Mouse (Mus musculus): ENCODE measurements at regions not wholly inside any gene's neighbourhood (a gene's known extent, or its start where the extent isn't known, plus 50 kb on each side); places are given as distances from the start of the nearest gene placed in this dataset.

GRCm38 (mm10) chr15:60677397-60677796 is 176.2 kb downstream of the Fam84b start:
- no peak for TF ChIP-seq GATA4 (IDR thresholded peaks at IDR 0.05; ENCODE audit: insufficient replicate concordance, low read length)

DNA sequence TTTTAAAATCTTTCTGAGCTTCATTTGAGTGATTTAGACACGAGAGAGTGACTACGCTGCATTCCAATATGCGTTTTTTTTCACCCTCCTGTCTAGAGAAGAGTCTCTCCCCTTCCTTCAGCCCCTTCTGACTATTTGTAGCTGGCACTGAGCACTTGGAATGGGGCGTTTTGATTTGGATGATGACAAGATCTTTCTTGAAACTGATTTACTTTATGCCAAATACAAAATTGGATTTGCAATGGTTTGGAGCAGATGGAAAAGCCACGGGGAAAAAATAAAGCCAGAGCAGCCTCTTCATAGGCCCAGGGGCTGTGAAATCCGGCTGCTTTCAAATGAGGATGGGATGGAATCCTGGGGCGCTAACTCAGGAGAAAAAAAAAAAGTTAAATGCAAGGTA is 196.0 kb downstream of the Fam84b start:
- TF ChIP-seq GATA4 (IDR thresholded peaks at IDR 0.05; ENCODE audit: insufficient replicate concordance, low read length): no peak

- no peak for TF ChIP-seq GATA4 (IDR thresholded peaks at IDR 0.05; ENCODE audit: insufficient replicate concordance, low read length)
Observed at GRCm38 (mm10) chr15:60655113-60655512, 198.5 kb downstream of the Fam84b start.

- TF ChIP-seq GATA4 (IDR thresholded peaks at IDR 0.05; ENCODE audit: insufficient replicate concordance, low read length): no peak
Observed at GRCm38 (mm10) chr15:60649252-60649651, 204.3 kb downstream of the Fam84b start.

- TF ChIP-seq GATA4 (IDR thresholded peaks at IDR 0.05; ENCODE audit: insufficient replicate concordance, low read length): no peak
Observed at GRCm38 (mm10) chr15:60641770-60642169, 211.8 kb downstream of the Fam84b start.

GRCm38 (mm10) chr15:60633457-60633850 is 220.1 kb downstream of the Fam84b start:
- no peak for TF ChIP-seq GATA4 (IDR thresholded peaks at IDR 0.05; ENCODE audit: insufficient replicate concordance, low read length)

DNA sequence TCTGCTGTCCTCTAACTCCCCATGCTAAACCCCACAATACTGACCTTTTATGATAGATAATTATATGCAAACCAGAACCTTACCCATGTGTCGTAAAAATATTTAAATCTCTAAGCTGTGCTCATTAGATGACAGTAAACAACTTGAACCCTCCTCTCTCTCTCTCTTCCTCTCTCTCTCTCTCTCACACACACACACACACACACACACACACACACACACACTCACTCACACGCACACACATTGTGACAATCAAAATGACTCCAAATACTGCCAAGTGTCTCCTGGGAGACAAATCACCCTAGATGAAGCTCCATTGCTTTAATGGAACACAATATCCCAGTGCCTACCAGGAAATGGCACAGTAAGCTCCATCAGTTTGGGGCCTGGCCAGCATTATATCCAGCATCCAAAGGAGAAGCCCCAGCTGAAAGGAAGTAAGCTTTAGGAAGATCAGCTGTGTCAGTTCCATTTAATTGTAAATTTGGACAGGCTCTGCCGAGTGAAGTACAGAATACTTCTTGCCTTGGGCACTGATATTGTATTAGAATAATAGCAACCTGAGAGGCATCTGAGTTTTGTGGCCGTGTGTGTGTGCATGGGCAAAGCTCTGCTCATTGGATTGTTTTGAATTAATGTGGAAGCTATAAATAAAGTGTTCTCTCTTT is 220.7 kb downstream of the Fam84b start:
- no peak for TF ChIP-seq GATA4 (IDR thresholded peaks at IDR 0.05; ENCODE audit: insufficient replicate concordance, low read length)

- no peak for TF ChIP-seq GATA4 (IDR thresholded peaks at IDR 0.05; ENCODE audit: insufficient replicate concordance, low read length)
Observed at GRCm38 (mm10) chr15:60630756-60631402, 222.7 kb downstream of the Fam84b start.

- TF ChIP-seq GATA4 (IDR thresholded peaks at IDR 0.05; ENCODE audit: insufficient replicate concordance, low read length): no peak
Observed at GRCm38 (mm10) chr15:60618801-60619200, 234.8 kb downstream of the Fam84b start.

GRCm38 (mm10) chr15:60617371-60617770 is 236.2 kb downstream of the Fam84b start:
- no peak for TF ChIP-seq GATA4 (IDR thresholded peaks at IDR 0.05; ENCODE audit: insufficient replicate concordance, low read length)

- no peak for TF ChIP-seq GATA4 (IDR thresholded peaks at IDR 0.05; ENCODE audit: insufficient replicate concordance, low read length)
Observed at GRCm38 (mm10) chr15:60601885-60602284, 251.7 kb downstream of the Fam84b start.

DNA sequence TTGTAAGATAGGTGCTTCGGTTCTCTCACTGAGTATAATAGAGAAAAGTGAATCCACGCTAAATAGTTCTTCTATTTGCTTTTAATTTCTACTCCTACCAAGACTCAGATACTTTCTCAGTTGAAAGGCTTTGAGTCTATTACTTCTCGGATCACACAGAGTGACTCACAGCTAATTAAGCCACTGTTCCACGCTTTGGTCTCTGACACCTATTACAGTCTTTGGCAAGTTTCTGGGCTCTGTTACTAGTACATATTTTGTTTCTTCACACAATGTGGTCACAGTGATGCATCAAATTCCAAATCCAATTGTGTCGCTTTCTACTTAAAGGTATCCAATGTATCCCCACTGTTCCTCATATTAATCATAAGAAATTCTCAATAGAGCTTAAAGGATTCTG is 276.5 kb downstream of the Fam84b start:
- no peak for TF ChIP-seq GATA4 (IDR thresholded peaks at IDR 0.05; ENCODE audit: insufficient replicate concordance, low read length)

DNA sequence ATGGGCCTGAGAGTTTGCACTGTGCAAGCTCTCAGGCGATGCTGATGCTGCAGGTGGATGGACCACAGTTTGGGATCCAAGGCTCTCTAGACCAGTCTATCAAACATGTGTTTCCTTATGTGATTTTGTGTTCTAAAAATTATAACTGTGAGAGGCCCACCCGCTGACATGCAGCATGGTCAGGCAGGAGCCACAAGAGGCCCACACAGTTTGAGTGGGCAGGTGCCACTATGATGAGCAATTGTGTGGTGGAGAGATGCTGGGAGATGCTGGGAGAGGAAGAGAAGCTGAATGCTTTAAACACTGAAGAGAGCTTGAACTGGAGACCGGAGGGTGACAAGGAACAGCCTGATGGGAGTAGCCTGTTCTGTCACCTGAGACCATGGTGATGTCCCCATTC is 287.3 kb downstream of the Fam84b start:
- no peak for TF ChIP-seq GATA4 (IDR thresholded peaks at IDR 0.05; ENCODE audit: insufficient replicate concordance, low read length)

DNA sequence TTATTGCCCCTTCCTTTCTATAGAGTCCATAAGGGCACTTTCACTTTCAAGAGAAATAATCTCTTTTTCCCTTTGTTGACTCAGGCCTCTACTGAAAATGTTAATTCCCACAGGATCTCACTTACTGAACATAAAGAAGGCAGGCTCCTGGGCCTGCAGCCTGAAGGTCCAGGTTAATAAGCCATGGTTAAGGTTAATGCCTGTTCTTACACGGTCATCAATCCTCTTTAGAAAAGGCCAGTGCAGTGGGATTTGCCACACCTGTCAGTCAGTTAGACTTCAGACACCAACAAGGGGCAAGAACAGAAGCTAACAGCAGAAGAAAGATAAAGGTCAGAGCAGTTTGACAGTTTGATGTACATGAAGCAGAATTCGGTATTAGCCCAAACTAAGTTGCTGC is 288.6 kb downstream of the Fam84b start:
- no peak for TF ChIP-seq GATA4 (IDR thresholded peaks at IDR 0.05; ENCODE audit: insufficient replicate concordance, low read length)

DNA sequence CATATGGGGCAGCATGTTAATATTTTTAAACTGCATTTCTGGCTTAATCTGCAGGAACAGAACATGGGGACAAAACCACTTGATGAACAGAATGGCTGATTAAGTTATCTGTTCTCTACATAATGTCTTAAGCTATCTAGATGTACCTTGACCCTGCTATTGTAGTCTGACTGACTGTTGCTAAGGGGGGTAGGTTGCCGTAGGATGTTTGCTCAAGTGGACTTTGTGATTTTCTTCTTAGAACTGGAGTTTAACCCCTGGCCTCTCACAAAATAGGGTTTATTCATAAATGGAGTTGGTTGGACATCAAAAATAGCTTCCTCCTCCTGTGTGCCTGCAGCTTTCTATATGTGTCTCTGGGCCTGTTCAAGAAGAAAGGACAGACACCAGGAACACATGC is 292.9 kb downstream of the Fam84b start:
- no peak for TF ChIP-seq GATA4 (IDR thresholded peaks at IDR 0.05; ENCODE audit: insufficient replicate concordance, low read length)

- TF ChIP-seq GATA4 (IDR thresholded peaks at IDR 0.05; ENCODE audit: insufficient replicate concordance, low read length): no peak
Observed at GRCm38 (mm10) chr15:60555691-60556090, 297.9 kb downstream of the Fam84b start.

GRCm38 (mm10) chr15:60554587-60554986 is 299.0 kb downstream of the Fam84b start:
- TF ChIP-seq GATA4 (IDR thresholded peaks at IDR 0.05; ENCODE audit: insufficient replicate concordance, low read length): no peak
